Mouse (Mus musculus): ENCODE data around the gene Dnajc11. TPM values are rescaled to one million over a fixed set of nuclear protein-coding genes. Genes with fewer than 3 reads are reported as not detected.

Gene Dnajc11
- polyA plus RNA-seq, 2 experiments from 2014 or later, result 25.8 to 42.0 TPM

GRCm38 (mm10) chr4:152009076-152010051 is 75.9 kb downstream of the Dnajc11 start:
- ATAC-seq, result peak; percentile 60

- ATAC-seq, result no peak
Measured at GRCm38 (mm10) chr4:152010091-152010706, 76.7 kb downstream of the Dnajc11 start.

GRCm38 (mm10) chr4:152010707-152011134 is 77.2 kb downstream of the Dnajc11 start:
- no peak for ATAC-seq

DNA sequence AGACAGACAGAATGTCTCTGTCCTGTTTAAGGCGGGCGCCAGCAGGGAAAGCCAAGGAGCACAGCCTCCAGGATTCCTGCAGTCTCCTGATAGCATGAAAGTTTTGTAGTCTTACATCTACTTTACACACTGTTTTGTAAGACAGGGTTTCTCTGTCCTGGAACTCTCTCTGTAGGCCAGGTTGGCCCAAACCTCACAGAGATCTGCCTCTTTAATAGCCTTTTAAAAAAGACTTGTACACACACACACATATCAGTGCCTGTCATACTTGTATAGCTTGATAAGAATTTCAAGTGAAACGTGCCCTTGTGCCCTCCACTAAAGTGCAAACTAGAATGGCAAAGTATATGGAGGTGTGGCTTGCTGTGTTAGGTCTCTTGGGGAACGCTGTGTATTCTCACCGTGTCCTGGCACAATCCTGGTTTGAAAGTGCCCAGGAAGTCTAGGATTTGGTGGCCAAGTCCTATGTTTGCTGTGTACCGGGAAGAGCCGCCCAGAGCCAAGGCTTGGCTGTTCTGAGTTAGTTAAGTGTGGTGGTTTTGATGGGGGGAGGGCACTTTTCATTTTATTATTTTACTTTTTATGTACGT is 77.8 kb downstream of the Dnajc11 start:
- no peak for ATAC-seq

GRCm38 (mm10) chr4:152012109-152012508 is 78.6 kb downstream of the Dnajc11 start:
- no peak for ATAC-seq

GRCm38 (mm10) chr4:152013036-152013813 is 79.7 kb downstream of the Dnajc11 start:
- ATAC-seq, result no peak

- no peak for ATAC-seq
Measured at GRCm38 (mm10) chr4:152019073-152019472, 85.6 kb downstream of the Dnajc11 start.

- no peak for ATAC-seq
Measured at GRCm38 (mm10) chr4:152020024-152020423, 86.5 kb downstream of the Dnajc11 start.

GRCm38 (mm10) chr4:152021568-152022097 is 88.1 kb downstream of the Dnajc11 start:
- no peak for ATAC-seq

DNA sequence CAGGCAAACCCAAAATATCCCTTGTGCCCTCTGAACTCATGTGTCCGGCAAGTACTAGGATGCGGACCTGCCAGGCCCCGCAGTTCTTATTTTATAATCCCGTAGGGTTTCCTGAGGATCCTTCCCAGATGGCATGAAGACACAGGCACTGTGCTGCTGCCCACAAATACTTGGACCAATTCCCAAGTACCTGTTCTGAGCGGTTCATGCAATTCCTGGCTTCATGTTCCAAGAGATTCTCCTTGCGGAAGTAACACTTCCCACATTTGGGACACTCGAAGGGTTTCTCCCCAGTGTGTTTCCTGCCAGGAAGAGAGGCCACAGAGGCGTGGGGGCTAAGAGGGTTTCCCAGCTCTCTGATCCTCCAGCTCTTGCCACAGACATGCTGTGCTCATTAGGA is 89.0 kb downstream of the Dnajc11 start:
- no peak for ATAC-seq

DNA sequence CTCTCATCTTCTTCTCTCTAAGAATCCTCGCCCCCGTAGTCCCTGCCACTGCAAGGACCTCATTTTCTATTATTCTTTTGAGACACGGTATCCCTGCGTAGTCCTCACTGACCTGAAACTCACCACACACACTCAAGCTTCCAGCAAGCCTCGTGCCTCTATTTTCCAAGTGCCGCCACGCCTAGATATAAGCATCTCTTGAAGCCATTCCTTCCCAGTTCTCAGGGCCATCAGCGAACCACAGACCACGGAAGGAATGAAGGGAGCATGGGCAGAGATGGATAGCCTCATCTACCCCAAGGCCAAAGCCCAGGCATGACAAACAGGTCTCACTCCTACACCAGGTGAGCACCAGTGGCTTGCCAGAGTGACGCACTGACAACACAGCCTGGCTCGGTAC is 91.0 kb downstream of the Dnajc11 start:
- no peak for ATAC-seq

- ATAC-seq, result no peak
Measured at GRCm38 (mm10) chr4:152026751-152027508, 93.4 kb downstream of the Dnajc11 start.

GRCm38 (mm10) chr4:152027524-152027923 is 94.0 kb downstream of the Dnajc11 start, which contains the start of gene Zbtb48:
Gene Zbtb48 (minus strand): TSS chr4:152027671.
- peak; percentile 99 for ATAC-seq

DNA sequence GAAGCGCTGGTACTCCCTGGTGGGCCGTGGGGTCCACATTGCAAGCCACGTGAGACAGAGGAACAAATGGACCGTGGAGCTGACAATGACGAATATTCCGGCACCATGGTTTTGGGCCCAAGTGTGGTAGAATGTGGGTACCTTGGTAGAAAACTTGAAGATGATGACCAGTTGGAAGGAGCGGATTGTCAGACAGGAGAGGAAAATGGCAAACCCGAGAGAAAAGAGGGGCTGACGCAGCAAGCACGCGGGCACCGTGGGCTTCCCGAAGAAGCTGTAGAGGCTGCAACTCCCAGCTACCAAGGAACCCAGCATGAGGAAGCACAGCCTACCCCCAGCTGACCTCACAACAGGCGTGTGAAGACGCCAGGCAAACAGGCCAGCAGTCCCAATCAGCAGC is 95.0 kb downstream of the Dnajc11 start:
- no peak for ATAC-seq

DNA sequence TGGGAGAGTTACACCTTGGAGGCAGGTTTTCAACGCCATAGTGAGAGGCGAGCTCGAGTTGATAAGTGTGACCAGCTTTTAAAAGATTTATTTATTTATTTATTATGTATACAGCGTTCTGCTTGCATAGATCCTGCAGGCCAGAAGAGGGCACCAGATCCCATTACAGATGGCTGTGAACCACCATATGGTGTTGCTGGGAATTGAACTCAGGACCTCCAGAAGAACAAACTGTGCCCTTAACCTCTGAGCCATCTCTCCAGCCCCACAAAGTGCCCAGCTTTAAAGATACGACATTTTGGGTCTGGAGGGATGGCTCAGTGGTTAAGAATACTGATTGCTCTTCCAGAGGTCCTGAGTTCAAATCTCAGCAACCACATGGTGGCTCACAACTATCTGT is 95.6 kb downstream of the Dnajc11 start:
- ATAC-seq, result no peak

DNA sequence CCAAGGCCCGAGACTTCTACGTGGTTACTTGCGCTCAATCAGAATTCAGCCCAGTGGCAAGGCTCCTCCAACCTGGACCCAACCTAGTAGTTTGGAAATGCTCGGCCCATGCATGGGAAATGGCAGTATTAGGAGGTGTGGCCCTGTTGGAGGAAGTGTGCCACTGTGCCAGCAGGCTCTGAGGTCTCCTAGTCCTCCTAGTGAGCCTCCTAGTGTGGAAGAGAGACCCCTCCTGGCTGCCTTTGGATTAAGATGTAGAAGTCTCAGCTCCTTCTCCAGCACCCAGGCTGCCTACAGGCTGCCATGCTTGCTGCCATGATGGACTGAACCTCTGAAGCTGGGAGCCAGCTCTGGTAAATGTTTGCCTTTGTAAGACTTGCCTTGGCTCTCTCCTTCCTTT is 96.5 kb downstream of the Dnajc11 start:
- ATAC-seq, result no peak

Other genes starting within 250 kb of the Dnajc11 start
- 10 to 100 TPM; 32.6 to 41.5 TPM for gene Camta1, start 71.8 kb upstream of the Dnajc11 start, polyA plus RNA-seq (2017; shearing (Covaris generic))
- gene Thap3, start 55.3 kb downstream of the Dnajc11 start, polyA plus RNA-seq (2017; shearing (Covaris generic)), result 100 to 1,000 TPM; 126 to 167 TPM
- 1 to 10 TPM; 1.8 to 5.0 TPM for gene Phf13, start 62.6 kb downstream of the Dnajc11 start, polyA plus RNA-seq (2017; shearing (Covaris generic))
- 1 to 10 TPM; 4.0 to 4.4 TPM for gene Klhl21, start 75.1 kb downstream of the Dnajc11 start, polyA plus RNA-seq (2017; shearing (Covaris generic))
- 10 to 100 TPM; 19.9 to 26.7 TPM for gene Zbtb48, start 94.0 kb downstream of the Dnajc11 start, polyA plus RNA-seq (2017; shearing (Covaris generic))
- not detected for gene Tas1r1, start 104.9 kb downstream of the Dnajc11 start, polyA plus RNA-seq (2017; shearing (Covaris generic))
- gene Nol9, start 105.6 kb downstream of the Dnajc11 start, polyA plus RNA-seq (2017; shearing (Covaris generic)), result 10 to 100 TPM; 11.3 to 14.9 TPM
- 1 to 10 TPM; 1.7 to 2.4 TPM for gene Plekhg5, start 138.8 kb downstream of the Dnajc11 start, polyA plus RNA-seq (2017; shearing (Covaris generic))
- gene Tnfrsf25, start 182.2 kb downstream of the Dnajc11 start, polyA plus RNA-seq (2017; shearing (Covaris generic)), result 100 to 1,000 TPM; 125 to 170 TPM
- 1 to 10 TPM; 9.5 to 9.9 TPM for gene Espn, start 218.7 kb downstream of the Dnajc11 start, polyA plus RNA-seq (2017; shearing (Covaris generic))
- gene Hes2, start 225.2 kb downstream of the Dnajc11 start, polyA plus RNA-seq (2017; shearing (Covaris generic)), result not detected
- 100 to 1,000 TPM; 108 to 145 TPM for gene Acot7, start 244.4 kb downstream of the Dnajc11 start, polyA plus RNA-seq (2017; shearing (Covaris generic))